Mouse (Mus musculus) embryonic fibroblast, embryonic 13.5 days (primary cell): ENCODE measurements at regions not wholly inside any gene's neighbourhood (a gene's known extent, or its start where the extent isn't known, plus 50 kb on each side); places are given as distances from the start of the nearest gene placed in this dataset.

Experiments
- CTCF ChIP-seq: IDR thresholded peaks from 2 replicates; pipeline ENCODE4 v1.5.1; 2011; ENCODE audit warnings: mild to moderate bottlenecking, control low read depth, low read length, moderate library complexity, borderline replicate concordance; ENCODE audit not compliant: insufficient read depth
- POLR2A ChIP-seq: IDR thresholded peaks from 2 replicates; pipeline ENCODE4 v1.6.1; 2011; ENCODE audit warnings: low read depth, mild to moderate bottlenecking, control low read depth, low read length, moderate library complexity

- no peak for TF ChIP-seq CTCF
- no peak for TF ChIP-seq POLR2A
These were observed 95.0 kb upstream of the Stc2 start for GRCm38 (mm10) chr11:31464844-31465243.
